Mouse (Mus musculus) G1E (cell line): ENCODE data around the gene Snap91. TPM values are rescaled to one million over a fixed set of nuclear protein-coding genes. Genes with fewer than 3 reads are reported as not detected.

ENCODE experiments used
- ATAC-seq: 2 replicates; pipeline ENCODE4 v1.8.0; 2016; ENCODE audit warnings: mild to moderate bottlenecking; ENCODE audit not compliant: insufficient number of reproducible peaks, poor library complexity, low FRiP score, severe bottlenecking; ENCODE audit errors: extremely low read depth
- DNase-seq: peaks from one replicate; pipeline ENCODE4 v3.0.0; 2012; ENCODE audit warnings: low spot score
- H3K27me3 ChIP-seq: 2 replicates; pipeline ENCODE4 v1.6.1; 2012; ENCODE audit warnings: mild to moderate bottlenecking, low read length, inconsistent platforms; ENCODE audit not compliant: insufficient read depth
- H3K36me3 ChIP-seq: replicated peaks from 2 replicates; pipeline ENCODE3; 2012; ENCODE audit warnings: mild to moderate bottlenecking, inconsistent platforms
- H3K4me1 ChIP-seq: 2 replicates; pipeline ENCODE4 v1.6.1; 2012; ENCODE audit warnings: low read depth, low read length, inconsistent platforms, mixed read lengths; ENCODE audit not compliant: insufficient read depth
- H3K4me3 ChIP-seq: 2 replicates; pipeline ENCODE4 v1.5.1; 2012; ENCODE audit warnings: low read depth, mild to moderate bottlenecking, inconsistent platforms, low read length, moderate library complexity, mixed read lengths
- H3K9me3 ChIP-seq: replicated peaks from 2 replicates; pipeline ENCODE4 v1.6.1; 2012; ENCODE audit warnings: inconsistent platforms
- CTCF ChIP-seq: IDR thresholded peaks from 2 replicates; pipeline ENCODE4 v1.5.1; 2012; ENCODE audit warnings: low read depth, low read length, inconsistent platforms, mixed read lengths
- GATA1 ChIP-seq: IDR thresholded peaks from 2 replicates; pipeline ENCODE4 v1.6.1; 2012; ENCODE audit warnings: borderline replicate concordance, low read length, inconsistent platforms, mixed read lengths
- GATA2 ChIP-seq: IDR thresholded peaks from 2 replicates; pipeline ENCODE4 v1.6.1; 2012; ENCODE audit warnings: low read depth, low read length, inconsistent platforms, borderline replicate concordance
- POLR2AphosphoS5 ChIP-seq: IDR thresholded peaks from 2 replicates; pipeline ENCODE4 v1.6.1; 2012; ENCODE audit warnings: low read depth, low read length, inconsistent platforms; ENCODE audit not compliant: insufficient replicate concordance
- TAL1 ChIP-seq: conservative IDR thresholded peaks from 2 replicates; pipeline ENCODE4 v1.6.1; 2012; ENCODE audit warnings: low read depth, low read length, inconsistent platforms, mixed read lengths
- polyA plus RNA-seq: library from polyadenylated mRNA; stranded (reverse); fragments of >175 nt; gene quantifications from 2 replicates; pipeline ENCODE4 v1.2.3, GENCODE M21; 2012
- total RNA-seq, 2 experiments: library from RNA; stranded (forward) in 1 of 2; stranded (reverse) in 1 of 2; fragments of 200-1000 nt in 1 of 2; fragments of >200 nt in 1 of 2; fragmentation: Nextera tagmentation in 1 of 2; gene quantifications; 2 replicates each; pipeline ENCODE4 v1.2.3; 2014 to 2017

Snap91 gene
- total and polyA plus RNA-seq, 3 experiments = 0.05 TPM; not detected in 2

DNA sequence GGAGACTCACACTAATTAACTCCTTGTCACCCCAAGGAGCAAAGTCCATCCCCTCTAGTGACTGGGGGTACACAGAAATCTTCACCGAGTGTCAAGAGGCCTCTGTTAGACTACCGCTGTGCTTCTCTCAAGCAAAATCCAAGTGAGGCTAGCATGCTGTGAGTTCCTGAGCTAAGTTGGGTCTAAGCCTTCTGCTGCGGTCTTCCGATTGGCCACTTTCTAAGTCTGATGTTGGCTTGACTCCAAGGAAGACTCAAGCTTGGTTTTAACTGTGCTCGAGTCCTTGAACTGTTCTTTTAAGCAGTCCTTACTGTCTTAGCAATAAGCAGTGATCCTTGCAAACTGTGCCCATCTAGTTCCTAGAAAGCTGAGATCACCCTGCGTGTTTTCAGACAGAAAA is 91.3 kb downstream of the Snap91 start:
- Histone ChIP-seq H3K4me1 (no peaks in the 10 kb centered on the region), H3K36me3 (no peaks in the 10 kb centered on the region), H3K27me3 (peaks cover 7% of the 10 kb centered on the region), H3K9me3 (no peaks in the 10 kb centered on the region), H3K4me3 (no peak overlapping the region)
- DNase-seq (no peak), ATAC-seq (no peak)
- TF ChIP-seq POLR2AphosphoS5 = no peak
- no peak for TF ChIP-seq GATA1
- TF ChIP-seq GATA2 = no peak
- no peak for TF ChIP-seq CTCF
- no peak for TF ChIP-seq TAL1

DNA sequence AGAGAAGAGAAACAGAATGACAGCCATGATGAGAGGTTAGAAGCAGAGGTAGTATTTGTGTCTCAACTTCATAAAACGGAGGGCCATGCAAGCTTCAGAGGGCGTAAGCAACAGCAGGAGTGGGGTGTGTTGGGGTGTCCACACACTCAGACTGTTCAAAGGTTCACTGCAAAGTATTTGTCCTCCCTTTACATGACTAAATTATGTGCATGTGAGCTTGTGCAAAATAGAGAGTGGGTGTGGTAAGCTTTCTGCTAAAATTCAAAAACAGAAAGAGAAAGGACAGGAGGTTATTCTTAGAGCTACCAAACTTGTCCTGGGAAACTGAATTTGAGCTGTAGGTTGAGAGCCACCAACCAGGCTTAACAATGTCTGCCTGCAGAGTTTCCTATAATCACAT is 97.6 kb downstream of the Snap91 start:
- Histone ChIP-seq H3K4me1 (no peaks in the 10 kb centered on the region), H3K9me3 (no peaks in the 10 kb centered on the region), H3K36me3 (no peaks in the 10 kb centered on the region), H3K4me3 (no peak overlapping the region), H3K27me3 (peaks cover 14% of the 10 kb centered on the region)
- TF ChIP-seq GATA2 (no peak), CTCF (no peak), GATA1 (no peak), POLR2AphosphoS5 (no peak), TAL1 (no peak)
- no peak for DNase-seq
- ATAC-seq = no peak

DNA sequence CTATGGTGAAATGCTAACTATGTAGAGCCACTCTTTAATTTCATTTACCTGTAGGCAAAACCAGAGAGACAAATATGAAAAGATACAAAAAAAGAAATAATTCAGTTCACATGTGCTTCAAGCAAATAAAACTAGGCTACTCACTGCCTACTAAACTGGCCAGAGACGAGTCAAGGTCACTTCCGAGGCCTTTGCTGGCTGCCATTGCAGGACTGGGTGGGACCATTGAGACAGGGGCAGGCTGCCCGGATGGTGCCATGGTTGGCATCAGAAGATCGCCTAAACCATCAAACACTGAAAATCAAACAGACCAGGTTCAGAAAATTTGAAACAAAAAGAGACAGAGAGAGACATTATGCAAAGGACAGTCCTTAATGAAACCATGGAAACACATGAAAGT is 99.0 kb downstream of the Snap91 start:
- H3K4me3 ChIP-seq = no peak overlapping the region
- DNase-seq (no peak), ATAC-seq (no peak)
- no peaks in the 10 kb centered on the region for H3K9me3 ChIP-seq
- TF ChIP-seq GATA2 (no peak), TAL1 (no peak), GATA1 (no peak), CTCF (no peak), POLR2AphosphoS5 (no peak)
- H3K27me3 ChIP-seq = peaks cover 17% of the 10 kb centered on the region
- no peaks in the 10 kb centered on the region for H3K4me1 ChIP-seq
- H3K36me3 ChIP-seq = no peaks in the 10 kb centered on the region

- ATAC-seq = no peak
- H3K27me3 ChIP-seq = peaks cover 9% of the 10 kb centered on the region; the same call in 1 of the 2 replicates
- TF ChIP-seq CTCF (no peak), GATA2 (no peak), POLR2AphosphoS5 (no peak), GATA1 (no peak), TAL1 (no peak)
- no peak for DNase-seq
- no peaks in the 10 kb centered on the region for H3K9me3 ChIP-seq
- H3K4me1 ChIP-seq = no peaks in the 10 kb centered on the region
- no peaks in the 10 kb centered on the region for H3K36me3 ChIP-seq
- no peak overlapping the region for H3K4me3 ChIP-seq
Observed at GRCm38 (mm10) chr9:86778212-86778611, 102.2 kb downstream of the Snap91 start.

- Histone ChIP-seq H3K4me3 (no peak overlapping the region; the same call in 1 of the 2 replicates), H3K9me3 (no peaks in the 10 kb centered on the region), H3K27me3 (peaks cover 9% of the 10 kb centered on the region; the same call in 1 of the 2 replicates), H3K4me1 (no peaks in the 10 kb centered on the region), H3K36me3 (no peaks in the 10 kb centered on the region)
- no peak for DNase-seq
- ATAC-seq = no peak
- TF ChIP-seq TAL1 (no peak), GATA1 (no peak), GATA2 (no peak), CTCF (no peak), POLR2AphosphoS5 (no peak)
Observed at GRCm38 (mm10) chr9:86777309-86777708, 103.1 kb downstream of the Snap91 start.

DNA sequence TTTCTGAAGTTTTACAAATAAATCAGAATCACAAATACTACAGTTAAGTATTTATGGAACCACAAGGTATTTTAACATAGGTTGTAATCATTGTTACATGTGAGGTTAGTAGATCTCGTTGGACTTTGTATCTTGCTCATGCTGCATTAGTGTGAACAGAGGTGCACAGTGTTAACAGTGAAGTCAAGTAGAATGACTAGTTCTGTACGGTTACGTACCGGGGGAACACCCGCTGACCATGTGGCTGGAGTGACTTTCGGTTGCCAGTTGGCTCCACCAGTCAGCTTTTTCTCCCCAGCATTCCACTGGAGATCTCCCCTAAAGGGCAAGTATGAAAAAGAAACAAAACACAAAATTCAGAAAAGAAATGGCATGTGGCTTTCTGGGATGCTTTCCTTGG is 105.1 kb downstream of the Snap91 start:
- H3K9me3 ChIP-seq = no peaks in the 10 kb centered on the region
- TF ChIP-seq GATA2 (no peak), GATA1 (no peak), CTCF (no peak), TAL1 (no peak), POLR2AphosphoS5 (no peak)
- DNase-seq = no peak
- ATAC-seq = no peak
- no peaks in the 10 kb centered on the region for H3K36me3 ChIP-seq
- no peaks in the 10 kb centered on the region for H3K4me1 ChIP-seq
- H3K4me3 ChIP-seq = no peak overlapping the region
- H3K27me3 ChIP-seq = peaks cover 7% of the 10 kb centered on the region; the same call in 1 of the 2 replicates

DNA sequence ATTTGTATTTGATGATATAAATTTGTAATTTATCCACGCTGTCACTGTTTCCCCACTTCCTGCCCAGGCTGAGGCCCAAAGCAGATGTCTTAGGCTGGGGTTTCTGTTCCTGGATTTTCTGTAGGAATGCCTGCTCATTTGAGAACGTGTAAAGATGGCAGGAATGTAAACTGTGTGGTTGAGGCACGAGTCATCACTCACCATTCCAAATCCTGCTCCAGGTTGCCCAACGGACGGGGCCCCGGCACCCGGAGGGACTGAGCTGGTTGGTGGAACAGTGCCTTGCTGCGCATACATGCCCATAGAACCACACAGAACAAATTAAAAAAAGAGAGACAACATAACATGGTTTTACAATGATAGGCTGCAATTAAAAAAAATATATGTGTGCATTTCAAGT is 106.5 kb downstream of the Snap91 start:
- DNase-seq (no peak), ATAC-seq (no peak)
- Histone ChIP-seq H3K27me3 (peaks cover 4% of the 10 kb centered on the region; the same call in 1 of the 2 replicates), H3K36me3 (no peaks in the 10 kb centered on the region), H3K4me1 (no peaks in the 10 kb centered on the region), H3K4me3 (no peak overlapping the region), H3K9me3 (no peaks in the 10 kb centered on the region)
- no peak for TF ChIP-seq GATA1
- no peak for TF ChIP-seq TAL1
- TF ChIP-seq GATA2 = no peak
- TF ChIP-seq POLR2AphosphoS5 = no peak
